Mouse (Mus musculus) ES-Bruce4 (cell line): ENCODE data around the gene Wnt10a.
"Not testable (repeated sequence)": the region's sequence is repeated elsewhere in the genome, so short reads cannot be mapped to it uniquely, and the experiment has no call there.

Source experiments
- CTCF ChIP-seq: IDR thresholded peaks from one replicate; pipeline ENCODE4 v1.8.1; 2011; ENCODE audit warnings: low read depth, low read length
- EP300 ChIP-seq: IDR thresholded peaks from 2 replicates; pipeline ENCODE4 v1.6.1; 2011; ENCODE audit warnings: low read depth, low read length; ENCODE audit not compliant: insufficient read depth
- POLR2A ChIP-seq: IDR thresholded peaks from one replicate; pipeline ENCODE4 v1.8.1; 2011; ENCODE audit warnings: low read length; ENCODE audit not compliant: insufficient read depth

DNA sequence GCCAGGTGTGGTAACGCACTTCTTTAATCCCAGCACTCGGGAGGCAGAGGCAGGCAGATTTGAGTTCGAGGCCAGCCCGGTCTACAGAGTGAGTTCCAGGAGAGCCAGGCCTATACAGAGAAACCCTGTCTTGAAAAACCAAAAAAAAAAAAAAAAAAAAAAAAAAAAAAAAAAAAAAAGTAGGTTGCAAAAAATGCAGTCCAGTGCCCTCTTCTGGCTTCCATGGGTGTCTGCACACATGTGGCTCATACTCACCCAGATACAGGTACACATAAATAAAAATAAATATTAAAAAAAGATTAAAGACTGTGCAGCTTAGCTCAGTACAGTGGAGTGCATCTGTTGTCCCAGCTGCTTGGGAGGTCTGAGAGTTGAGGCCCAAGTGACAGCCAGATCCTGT, 32.3 kb downstream of the Wnt10a start:
- TF ChIP-seq CTCF, POLR2A, EP300: not testable (repeated sequence)
